Mouse (Mus musculus): ENCODE measurements around the gene Ffar2.
"Not testable (repeated sequence)": the region's sequence is repeated elsewhere in the genome, so short reads cannot be mapped to it uniquely, and the experiment has no call there.

The Ffar2 gene

DNA sequence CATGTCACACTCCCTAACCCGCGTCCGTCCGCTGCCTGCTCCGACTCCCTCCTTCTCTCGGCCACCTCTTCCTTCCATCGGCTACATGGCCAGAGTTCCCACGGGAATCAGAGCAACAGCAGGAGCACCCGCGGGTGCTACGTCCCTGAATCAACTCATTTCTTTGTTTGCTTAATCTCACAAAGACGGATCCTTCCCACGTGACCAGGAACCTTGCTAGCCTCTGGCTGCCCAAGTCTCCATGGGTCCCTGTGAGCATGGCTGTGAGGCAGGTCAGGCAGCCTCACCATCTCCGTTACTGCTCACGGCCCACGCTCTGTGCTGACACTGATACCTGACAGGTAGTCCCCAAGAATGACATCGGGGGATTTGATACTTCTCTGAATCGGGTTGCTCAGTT is at the start of gene Ffar2:
Gene Ffar2 (minus strand): TSS at position 101 of the 400 bp plus-strand sequence.
- in situ Hi-C loops (cut with MboI; ENCODE audit: low pct_unique_long_range_greater_than_20kb in 1 of 2, low sequenced_read_pairs in 2 of 2, unreplicated experiment in 1 of 2) = no loop called here

DNA sequence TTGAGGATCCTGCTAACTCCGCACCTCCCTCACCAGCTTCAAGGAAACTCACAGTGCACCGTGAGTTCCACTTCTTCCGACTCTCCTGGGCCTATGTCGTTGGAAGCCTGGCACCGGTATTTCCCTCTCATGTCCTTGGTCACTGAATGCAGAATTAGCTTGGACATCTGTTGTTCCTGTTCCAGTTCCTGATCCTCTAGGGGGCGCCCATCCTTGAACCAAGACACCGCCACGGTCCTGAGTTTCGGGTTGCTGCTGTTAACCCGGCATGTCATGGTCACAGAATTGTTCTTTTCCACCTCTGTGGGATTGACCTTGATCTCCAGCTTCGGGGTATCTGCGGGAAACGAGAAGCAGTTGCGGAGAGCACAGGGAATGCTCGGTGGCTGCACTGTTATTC is 49.5 kb upstream of the Ffar2 start:
- in situ Hi-C loops (cut with MboI; ENCODE audit: low pct_unique_long_range_greater_than_20kb in 1 of 2, low sequenced_read_pairs in 2 of 2, unreplicated experiment in 1 of 2) = loop anchor here in 1 of 2 experiments (5.0 kb wide), 1 partner anchor 99 kb away; the partner anchor contains the start of genes Fam187b and Lsr

DNA sequence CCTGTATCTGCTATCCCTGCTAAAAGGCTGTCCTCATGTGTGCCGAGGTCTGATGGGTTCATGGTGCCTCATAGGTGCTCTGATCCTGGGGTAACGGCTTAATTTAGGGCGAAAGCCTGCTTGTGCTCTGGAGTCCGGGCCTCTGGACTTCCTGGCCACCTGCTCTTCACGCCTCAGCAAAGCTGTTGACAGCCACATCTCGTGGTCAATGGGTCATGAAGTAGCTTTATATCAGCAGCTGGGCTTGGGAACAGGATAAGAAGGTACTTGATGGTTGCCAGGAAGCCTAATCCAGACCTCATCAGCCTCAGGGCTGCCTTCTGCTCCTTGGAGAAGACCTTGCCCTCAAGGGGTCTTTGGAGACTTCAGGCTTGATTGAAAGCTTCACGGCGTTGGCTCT is 39.8 kb upstream of the Ffar2 start:
- in situ Hi-C loops (cut with MboI; ENCODE audit: low pct_unique_long_range_greater_than_20kb in 1 of 2, low sequenced_read_pairs in 2 of 2, unreplicated experiment in 1 of 2) = loop anchor here in 1 of 2 experiments (5.0 kb wide), 1 partner anchor 46 kb away; no protein-coding TSS in a partner anchor

DNA sequence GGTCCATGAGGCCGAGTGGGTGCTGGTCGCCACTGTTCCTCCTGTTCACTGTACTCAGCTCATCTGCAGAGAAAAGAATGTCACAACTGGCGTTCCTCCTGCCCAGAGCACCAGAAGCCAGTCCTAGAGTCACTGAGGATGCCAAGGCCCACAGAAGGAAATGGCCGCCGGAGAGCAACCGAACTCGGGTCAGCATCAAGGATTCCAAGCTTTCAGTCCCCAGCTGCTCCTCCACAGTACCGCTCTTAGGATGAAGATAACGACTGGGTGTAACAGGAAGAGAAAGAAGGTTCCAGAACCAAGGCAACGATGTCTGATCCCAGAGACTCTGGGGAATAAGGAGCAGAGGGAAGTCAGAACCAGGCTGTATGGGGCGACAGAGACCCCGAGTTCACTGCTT is 37.9 kb upstream of the Ffar2 start, which contains the start of gene Ffar1:
Gene Ffar1 (minus strand): TSS at position 101 of the 400 bp plus-strand sequence.
- in situ Hi-C loops (cut with MboI; ENCODE audit: low pct_unique_long_range_greater_than_20kb in 1 of 2, low sequenced_read_pairs in 2 of 2, unreplicated experiment in 1 of 2) = loop anchor here in 1 of 2 experiments (5.0 kb wide), 1 partner anchor 44 kb away; no protein-coding TSS in a partner anchor

DNA sequence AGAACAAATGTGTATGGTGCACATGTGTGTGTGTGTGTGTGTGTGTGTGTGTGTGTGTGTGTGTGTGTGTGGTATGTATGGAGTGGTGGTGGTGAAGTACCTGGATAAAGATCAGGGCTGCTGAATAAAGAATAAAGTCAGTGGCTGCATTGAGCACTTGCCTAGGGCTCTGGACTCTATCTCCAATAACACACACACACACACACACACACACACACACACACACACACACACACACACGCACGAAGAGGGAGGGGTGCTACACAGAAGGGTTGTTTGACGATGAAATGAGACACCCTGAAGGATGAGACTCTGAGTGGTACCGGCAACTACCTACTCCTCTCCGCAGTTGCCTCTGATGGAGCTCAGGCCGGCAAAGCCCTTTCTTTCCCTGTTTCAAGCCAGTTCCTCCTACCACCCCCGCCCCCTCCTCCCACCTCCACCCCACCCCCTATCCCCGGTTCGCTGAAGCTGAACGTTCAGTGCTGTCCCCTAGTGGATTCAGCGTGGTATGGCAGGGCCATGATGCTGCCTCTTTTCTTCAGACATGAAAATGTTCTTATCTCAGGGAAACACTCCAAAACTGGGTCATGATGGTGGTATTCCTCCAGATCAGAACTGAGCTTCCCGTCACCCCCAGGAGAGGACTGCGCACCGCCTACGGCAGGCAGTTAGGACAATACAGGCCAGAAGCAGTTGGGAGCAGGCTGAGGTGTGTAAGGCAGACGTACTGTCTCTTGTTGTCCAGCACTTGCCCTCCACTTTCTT is 36.2 kb upstream of the Ffar2 start:
- in situ Hi-C loops (cut with MboI; ENCODE audit: low pct_unique_long_range_greater_than_20kb in 1 of 2, low sequenced_read_pairs in 2 of 2, unreplicated experiment in 1 of 2) = loop anchor here in 1 of 2 experiments (5.0 kb wide), 1 partner anchor 43 kb away; no protein-coding TSS in a partner anchor

DNA sequence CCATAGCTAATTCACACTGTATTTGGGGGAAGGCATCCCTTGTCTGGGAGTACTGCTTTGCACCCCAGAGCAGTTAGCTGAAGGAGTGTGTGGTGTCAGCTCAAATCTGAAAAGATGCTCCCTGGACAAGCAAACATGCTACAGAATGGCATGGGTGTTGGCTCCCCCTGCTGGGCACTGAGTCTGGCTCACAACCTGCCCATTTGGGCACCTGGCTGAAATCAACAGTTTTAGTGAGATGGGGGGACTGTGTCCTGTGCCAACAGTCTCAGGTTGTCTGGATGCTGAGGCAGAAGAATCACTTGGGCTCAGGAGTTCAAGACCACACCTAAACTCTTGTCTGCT is 35.7 kb upstream of the Ffar2 start:
- in situ Hi-C loops (cut with MboI; ENCODE audit: low pct_unique_long_range_greater_than_20kb in 1 of 2, low sequenced_read_pairs in 2 of 2, unreplicated experiment in 1 of 2) = no loop called here

DNA sequence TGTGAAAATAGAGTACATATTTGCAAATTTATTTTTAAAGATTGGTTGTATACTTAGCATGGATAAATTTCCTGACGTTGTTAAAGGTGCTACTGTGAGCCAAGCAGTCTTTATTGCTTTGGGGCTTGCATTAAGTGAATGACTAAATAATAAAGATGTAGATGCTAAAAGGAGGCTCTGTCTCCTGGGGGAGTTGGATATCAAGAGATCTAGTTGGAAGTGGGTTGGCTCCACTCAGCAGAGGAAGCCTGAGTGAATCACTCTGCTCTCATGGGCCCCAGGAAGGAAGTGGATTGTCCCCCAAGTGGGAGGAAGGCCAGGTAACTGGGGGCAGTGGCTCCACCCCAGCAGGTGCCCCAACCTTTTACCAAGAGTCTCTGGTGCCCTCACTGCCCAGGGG is 34.2 kb upstream of the Ffar2 start:
- in situ Hi-C loops (cut with MboI; ENCODE audit: low pct_unique_long_range_greater_than_20kb in 1 of 2, low sequenced_read_pairs in 2 of 2, unreplicated experiment in 1 of 2) = no loop called here

DNA sequence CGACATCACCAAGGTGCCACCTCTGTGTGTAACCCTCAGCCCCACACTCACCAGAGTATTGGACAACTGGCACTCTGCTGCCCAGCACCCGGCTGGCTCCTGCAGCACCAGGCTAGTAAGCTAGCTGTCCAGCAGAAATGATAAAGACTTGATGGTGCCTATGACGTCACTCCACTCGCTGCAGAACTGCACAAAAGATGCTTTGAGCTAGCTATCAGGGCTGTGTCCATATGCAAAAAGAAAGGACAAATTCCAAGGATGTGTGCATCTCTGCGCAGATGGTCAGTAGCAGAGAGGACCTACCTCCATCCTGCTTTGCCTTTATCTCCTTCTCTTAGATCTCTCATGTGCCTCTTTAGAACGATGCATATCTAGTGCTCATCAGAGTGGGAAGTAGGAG is 32.5 kb upstream of the Ffar2 start, which contains the start of gene Ffar3:
Gene Ffar3 (minus strand): TSS at position 101 of the 400 bp plus-strand sequence.
- in situ Hi-C loops (cut with MboI; ENCODE audit: low pct_unique_long_range_greater_than_20kb in 1 of 2, low sequenced_read_pairs in 2 of 2, unreplicated experiment in 1 of 2) = no loop called here

DNA sequence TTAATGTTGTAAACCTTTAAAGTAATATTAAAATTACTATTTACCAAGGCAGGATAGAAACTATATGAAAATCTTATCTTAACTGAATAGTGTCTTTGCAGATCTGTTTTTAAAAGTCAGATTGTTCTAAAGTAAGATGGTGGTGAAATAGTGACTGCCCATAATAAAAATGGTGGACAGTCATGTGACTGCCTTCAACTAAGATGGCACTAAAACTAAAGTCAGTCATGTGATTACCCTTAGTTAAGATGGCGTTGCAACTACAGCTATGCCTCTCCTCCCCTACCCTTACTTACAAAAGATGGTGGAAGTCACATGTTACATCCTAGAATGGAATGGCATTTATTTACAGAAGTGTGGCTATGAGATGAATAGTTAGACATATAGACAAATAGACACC is 27.8 kb upstream of the Ffar2 start:
- in situ Hi-C loops (cut with MboI; ENCODE audit: low pct_unique_long_range_greater_than_20kb in 1 of 2, low sequenced_read_pairs in 2 of 2, unreplicated experiment in 1 of 2) = no loop called here

DNA sequence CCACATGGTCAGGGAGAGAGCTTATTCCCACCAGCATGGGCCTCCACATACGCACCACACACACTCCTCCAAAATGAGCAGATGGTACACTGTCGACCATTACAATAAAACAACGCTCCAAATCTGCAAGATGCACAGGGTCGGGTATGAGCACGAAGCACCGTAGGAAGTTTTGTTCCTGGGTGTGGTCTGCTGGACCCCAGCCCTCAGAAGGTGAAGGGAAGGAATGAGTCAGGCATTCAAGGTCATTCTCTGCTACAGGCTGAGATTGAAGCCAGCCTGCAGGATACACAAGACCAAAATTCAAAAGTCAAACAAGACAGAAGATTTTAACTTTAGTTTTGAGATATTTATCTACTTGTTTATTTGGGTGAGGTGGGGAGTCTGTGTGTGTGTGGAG is 24.4 kb upstream of the Ffar2 start:
- in situ Hi-C loops (cut with MboI; ENCODE audit: low pct_unique_long_range_greater_than_20kb in 1 of 2, low sequenced_read_pairs in 2 of 2, unreplicated experiment in 1 of 2) = no loop called here

DNA sequence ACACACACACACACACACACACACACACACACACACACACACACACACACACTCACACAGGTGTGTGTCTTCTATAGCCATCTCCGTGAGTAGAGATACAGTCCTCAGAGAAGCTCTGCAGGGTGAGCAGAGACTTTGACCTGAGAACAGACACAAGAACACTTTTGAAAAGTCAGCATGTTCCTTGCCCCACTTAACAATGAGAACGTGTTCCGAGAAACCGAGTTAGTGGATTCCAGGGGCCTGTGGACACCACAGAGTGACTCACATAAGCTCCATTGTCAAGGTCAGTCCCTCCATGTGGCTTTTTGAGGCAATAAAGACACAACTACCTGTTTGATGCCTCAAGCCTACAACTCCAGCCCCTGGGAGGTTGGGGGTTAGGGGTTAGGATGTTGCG is 23.8 kb upstream of the Ffar2 start:
- in situ Hi-C loops (cut with MboI; ENCODE audit: low pct_unique_long_range_greater_than_20kb in 1 of 2, low sequenced_read_pairs in 2 of 2, unreplicated experiment in 1 of 2) = no loop called here

DNA sequence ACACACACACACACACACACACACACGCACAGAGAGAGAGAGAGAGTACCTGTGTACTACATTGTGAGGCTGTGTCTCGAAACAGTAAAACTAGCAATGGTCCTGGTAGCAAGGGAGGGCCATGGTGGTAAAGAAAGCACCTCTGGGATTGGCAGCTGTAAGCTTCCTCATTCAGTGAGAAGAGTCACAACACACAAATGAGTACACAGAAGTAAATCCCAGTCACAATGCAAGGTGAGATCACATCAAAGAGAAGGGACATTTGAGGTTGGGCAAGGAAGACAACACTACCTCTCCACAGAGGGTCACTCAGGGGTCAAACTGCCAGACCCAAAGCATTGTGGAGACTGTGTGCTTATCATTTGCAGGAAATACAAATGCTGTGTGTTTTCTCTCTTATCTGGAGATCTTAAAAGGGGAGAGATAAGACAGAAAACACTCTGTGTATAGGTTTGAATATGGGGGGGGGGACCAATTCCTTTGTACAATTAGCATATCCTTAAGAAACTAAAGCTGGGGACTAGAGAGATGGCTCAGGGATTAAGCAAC is 23.0 kb upstream of the Ffar2 start:
- in situ Hi-C loops (cut with MboI; ENCODE audit: low pct_unique_long_range_greater_than_20kb in 1 of 2, low sequenced_read_pairs in 2 of 2, unreplicated experiment in 1 of 2) = no loop called here

DNA sequence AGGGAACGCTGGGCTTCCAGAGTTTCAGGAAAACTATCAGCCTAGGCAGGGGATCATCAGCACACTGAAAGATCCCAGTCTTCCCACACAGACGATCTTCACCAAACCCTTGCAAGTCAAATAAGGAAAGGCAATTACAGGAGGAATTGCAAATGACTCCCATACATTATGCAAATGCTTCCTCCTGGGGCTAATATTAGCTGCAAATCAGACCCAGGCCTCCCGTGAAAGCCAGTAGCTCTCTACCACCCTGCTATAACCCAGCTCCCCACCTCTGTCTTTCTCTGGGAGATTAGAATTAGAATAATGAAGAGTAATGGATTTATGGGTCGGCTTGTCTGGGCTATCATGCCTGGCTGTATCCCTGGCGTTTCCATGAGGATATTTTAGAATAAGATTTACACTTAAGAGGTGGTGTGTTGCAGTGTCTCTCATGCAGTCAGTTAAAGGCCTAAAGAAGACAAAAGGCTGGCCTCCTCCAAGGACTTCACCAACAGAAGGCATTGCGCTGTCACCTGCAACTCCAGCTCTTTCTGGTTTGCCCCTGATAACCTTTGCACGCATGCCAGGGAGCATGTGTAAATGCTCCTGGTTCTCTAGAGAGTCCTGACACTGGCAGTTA is 21.2 kb upstream of the Ffar2 start:
- in situ Hi-C loops (cut with MboI; ENCODE audit: low pct_unique_long_range_greater_than_20kb in 1 of 2, low sequenced_read_pairs in 2 of 2, unreplicated experiment in 1 of 2) = no loop called here

DNA sequence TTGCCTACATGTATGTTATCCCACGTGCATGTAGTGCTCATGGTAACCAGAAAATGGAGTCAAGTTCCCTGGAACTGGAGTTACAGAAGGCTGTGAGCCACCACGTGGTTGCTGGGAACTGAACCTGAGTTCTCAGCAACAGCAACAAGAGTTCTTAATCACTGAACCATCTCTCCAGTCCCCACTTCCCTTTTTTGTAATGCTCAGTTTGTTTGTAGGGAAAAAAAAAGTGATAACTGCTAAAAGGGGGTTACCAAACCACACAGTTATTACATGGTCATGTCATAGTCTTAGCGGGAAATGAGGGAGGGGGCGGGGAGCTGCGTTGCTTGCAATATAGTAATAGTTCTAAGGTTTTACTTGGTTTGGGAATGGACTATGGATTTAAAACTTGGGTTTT is 18.5 kb upstream of the Ffar2 start:
- in situ Hi-C loops (cut with MboI; ENCODE audit: low pct_unique_long_range_greater_than_20kb in 1 of 2, low sequenced_read_pairs in 2 of 2, unreplicated experiment in 1 of 2) = no loop called here

DNA sequence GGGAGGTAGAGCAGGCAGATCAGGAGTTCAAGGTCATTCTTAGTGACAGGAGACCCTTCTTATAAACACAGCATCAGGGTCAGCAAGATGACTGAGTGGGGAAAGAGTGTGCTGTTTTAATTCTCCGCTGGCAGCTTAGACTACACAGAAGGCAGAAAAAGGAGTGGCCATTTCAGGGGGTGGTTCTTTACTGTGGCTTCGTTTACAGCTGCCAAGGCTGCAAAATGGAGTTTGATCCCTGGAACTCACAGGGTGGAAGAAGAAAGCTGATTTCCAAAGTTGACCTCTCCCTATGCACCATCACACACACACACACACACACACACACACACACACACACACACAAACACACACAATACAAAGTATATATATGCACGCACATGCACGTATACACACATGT is 17.8 kb upstream of the Ffar2 start:
- in situ Hi-C loops (cut with MboI; ENCODE audit: low pct_unique_long_range_greater_than_20kb in 1 of 2, low sequenced_read_pairs in 2 of 2, unreplicated experiment in 1 of 2) = no loop called here

DNA sequence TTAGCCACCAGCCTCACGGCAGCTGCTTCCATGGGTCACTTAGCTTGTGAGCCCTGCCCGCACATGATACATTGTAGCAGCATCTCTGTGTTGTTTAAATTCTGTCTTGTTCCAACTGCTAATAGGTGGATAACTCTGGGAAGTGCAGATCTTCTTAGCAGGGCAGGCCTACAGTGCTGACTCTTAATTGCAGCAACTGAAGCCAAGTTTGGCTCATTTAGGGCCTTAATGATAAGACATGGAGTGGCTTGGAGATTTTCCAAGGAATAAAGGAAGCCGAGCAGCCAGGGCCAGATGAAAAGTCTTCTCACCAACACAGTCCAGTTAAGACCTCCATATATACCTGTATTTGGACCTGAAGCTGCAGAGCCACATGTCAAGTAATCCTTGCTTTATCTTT is 16.7 kb upstream of the Ffar2 start:
- in situ Hi-C loops (cut with MboI; ENCODE audit: low pct_unique_long_range_greater_than_20kb in 1 of 2, low sequenced_read_pairs in 2 of 2, unreplicated experiment in 1 of 2) = no loop called here

DNA sequence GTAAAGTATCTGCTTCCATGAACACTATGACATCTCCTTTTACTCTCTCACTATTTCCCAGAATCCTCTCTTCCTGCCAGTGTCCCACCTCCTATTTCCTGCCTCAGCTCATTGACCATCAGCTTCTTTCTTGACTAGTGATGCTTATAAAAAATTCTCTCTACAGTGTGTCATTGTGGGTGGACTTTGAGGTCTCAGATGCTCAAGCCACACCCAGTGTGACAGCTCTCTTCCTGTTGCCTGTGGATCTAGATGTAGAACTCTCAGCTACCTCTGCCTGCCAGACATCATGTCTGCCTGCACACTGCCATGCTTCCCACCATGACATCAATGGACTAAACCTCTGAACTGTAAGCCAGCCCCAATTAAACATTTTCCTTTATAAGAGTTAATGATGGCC is 13.7 kb upstream of the Ffar2 start:
- in situ Hi-C loops (cut with MboI; ENCODE audit: low pct_unique_long_range_greater_than_20kb in 1 of 2, low sequenced_read_pairs in 2 of 2, unreplicated experiment in 1 of 2) = no loop called here

DNA sequence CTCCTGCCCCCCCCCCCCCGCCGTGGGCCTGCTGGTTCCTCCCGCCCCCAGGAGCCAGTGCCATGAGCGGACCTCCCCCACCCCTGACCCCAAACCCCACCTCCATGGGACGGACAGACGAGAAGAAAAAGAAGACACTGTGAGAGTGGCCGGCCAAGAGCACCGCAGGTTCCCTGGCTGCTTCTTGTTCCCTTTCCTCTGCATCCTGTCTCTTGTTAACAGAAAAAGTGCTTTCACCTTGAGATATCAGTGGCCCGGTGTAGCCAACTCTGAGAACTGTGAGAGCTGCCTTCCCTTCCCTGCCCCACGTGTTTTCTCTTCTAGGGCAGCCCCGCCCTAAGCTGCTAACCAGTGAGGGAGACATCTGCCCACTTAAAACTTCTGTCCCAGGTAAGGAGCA is 9.1 kb upstream of the Ffar2 start:
- in situ Hi-C loops (cut with MboI; ENCODE audit: low pct_unique_long_range_greater_than_20kb in 1 of 2, low sequenced_read_pairs in 2 of 2, unreplicated experiment in 1 of 2) = not testable (repeated sequence)

DNA sequence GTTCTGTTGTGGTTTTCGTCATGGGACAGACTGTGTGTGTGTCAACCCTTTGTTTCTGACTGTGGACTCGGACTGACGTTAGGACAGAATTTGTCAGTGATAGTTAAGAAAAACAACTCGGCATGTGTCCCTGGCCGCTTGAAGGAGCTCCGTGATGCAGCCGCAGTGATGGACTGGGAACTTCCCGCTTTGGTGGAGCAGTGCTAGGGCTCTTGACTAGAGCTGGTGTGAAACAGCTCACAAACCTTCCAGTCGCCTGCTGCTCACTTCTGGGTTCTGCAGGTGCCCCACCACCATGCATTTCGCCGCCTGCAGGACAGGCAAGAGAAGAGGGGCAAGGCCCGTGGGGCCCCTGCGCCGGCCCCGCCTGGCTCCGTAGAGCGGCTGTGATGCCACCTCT is 8.7 kb upstream of the Ffar2 start:
- in situ Hi-C loops (cut with MboI; ENCODE audit: low pct_unique_long_range_greater_than_20kb in 1 of 2, low sequenced_read_pairs in 2 of 2, unreplicated experiment in 1 of 2) = no loop called here

DNA sequence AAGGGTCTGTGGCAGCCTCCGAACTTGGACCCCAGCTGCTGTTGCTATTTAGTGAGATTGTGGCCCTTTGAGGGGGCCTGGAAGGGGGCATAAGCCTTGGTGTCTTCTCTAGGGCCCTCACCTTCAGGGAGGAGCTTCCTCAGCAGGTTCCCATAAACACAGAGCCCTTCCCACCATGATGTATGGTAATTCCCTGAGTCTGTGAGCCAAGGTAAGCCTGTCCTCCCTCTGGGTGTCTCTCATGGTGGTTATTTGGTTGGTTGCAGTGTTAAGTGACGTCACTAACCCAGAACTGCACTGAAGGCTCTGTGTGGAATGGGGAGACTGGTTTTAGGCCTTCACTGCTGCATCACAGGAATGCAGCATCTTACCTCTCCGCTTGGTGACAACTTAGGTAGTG is 5.9 kb upstream of the Ffar2 start:
- in situ Hi-C loops (cut with MboI; ENCODE audit: low pct_unique_long_range_greater_than_20kb in 1 of 2, low sequenced_read_pairs in 2 of 2, unreplicated experiment in 1 of 2) = no loop called here
